Mouse (Mus musculus): ENCODE data around the gene Hhip.
A peak's percentile ranks its signal among the peaks of the same experiment; 100 is the strongest.
"Not testable (repeated sequence)": the region's sequence is repeated elsewhere in the genome, so short reads cannot be mapped to it uniquely, and the experiment has no call there.

The Hhip gene

DNA sequence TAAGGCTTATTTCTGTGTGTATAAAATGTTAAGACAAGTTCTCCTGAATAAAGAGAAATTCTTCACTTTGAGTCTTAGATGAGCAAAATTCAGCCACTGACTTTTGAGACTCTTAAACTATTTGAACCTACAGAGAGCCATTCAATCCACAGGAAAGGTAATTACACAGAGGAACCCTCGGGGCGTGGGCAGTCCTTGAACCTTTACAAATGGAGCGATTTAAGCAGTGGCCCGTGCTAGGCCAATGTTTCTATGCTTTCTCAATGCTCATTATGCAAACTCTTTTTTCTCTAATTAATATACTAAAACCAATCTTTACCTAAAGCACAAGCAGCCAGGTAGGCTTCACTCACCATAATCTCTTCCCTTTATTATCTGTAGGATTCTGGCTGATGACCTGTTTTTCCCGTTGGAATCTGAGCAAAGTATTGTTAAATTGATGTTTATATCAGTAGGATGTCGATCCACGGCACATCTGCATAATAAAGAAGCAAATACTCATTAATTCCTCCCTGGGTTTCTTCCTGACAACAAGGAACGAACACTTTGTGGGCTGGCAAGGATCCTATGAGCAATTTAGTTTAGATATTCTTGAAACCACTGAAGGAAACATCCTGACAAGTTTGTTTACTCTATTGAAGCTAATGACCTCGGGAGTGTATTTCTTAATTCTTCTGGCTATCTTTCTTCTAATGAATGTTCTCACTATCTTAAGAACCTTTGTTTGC, 65.5 kb downstream of the Hhip start:
- no peak for DNase-seq (ENCODE audit: low read depth, low spot score)

DNA sequence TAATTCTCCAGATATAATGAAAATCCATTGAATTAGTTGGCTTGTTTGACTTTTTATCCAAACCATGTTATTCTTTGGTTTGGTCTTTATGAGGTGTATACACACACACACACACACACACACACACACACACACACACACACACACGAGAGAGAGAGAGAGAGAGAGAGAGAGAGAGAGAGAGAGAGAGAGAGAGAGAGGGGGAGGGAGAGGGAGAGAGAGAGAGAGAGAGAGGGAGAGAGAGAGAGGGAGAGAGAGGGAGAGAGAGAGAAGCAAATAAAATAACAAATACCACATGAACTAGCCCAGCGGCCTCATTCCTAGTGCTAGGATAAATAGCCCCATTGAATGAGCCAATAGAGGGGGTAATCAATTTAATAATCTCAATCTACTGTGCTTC, 66.4 kb downstream of the Hhip start:
- not testable (repeated sequence) for DNase-seq (ENCODE audit: low read depth, low spot score)

- DNase-seq (ENCODE audit: low read depth, low spot score), result no peak
These were observed 72.9 kb downstream of the Hhip start for GRCm38 (mm10) chr8:79984946-79985345.

GRCm38 (mm10) chr8:79982144-79982543, 75.7 kb downstream of the Hhip start:
- no peak for DNase-seq (ENCODE audit: low read depth, low spot score)

DNA sequence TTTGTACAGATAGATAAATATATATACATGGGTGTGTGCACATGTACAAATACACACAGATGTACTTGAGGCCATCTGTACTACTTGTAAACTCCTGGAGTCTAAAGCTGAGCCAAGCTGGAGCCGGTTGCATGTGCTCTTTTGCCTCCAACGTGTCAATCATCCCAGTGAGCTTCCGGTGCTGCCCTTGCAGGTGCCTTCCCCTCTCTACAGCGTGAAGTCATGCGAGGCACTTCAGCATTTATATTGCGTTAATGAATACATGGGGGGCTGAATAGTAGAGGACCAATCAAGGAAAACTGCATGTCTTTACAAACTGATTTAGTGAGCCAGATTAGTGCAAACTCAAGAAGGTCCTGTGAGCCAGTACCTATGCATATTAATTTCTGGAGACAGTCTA, 91.6 kb downstream of the Hhip start:
- DNase-seq (ENCODE audit: low read depth, low spot score), result no peak

GRCm38 (mm10) chr8:79952857-79953256, 104.9 kb downstream of the Hhip start:
- DNase-seq (ENCODE audit: low read depth, low spot score), result no peak

GRCm38 (mm10) chr8:79950376-79950775, 107.4 kb downstream of the Hhip start:
- DNase-seq (ENCODE audit: low read depth, low spot score), result no peak

DNA sequence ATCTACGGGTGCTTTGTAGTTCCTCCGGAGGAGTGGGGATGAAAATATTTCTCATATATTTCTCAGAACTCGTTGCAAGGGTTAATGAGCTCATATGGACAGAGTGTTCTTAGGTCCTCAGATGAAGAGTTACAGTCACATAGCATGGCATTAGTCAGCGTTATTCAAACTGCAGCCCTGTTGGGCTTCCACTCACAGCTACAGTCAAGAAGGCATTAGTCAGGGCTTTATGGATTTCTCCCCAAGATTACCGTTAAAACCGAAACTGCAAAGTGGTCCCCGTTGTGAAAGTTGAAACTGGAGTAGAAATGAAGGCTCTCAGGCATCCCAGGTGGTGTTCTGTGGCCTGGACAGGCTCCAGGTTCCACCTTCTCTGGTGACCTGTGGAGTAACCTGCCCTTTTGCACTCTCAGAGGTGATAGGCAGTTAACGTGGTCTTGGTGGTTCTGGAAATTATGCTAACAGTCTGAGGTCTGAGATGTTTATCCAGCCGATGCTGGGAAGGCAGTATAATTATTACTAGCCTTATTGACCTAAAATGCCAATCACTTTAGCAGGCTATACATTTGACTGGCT, 112.2 kb downstream of the Hhip start:
- DNase-seq (ENCODE audit: low read depth, low spot score), result no peak

GRCm38 (mm10) chr8:79941070-79941469, 116.7 kb downstream of the Hhip start:
- peak; percentile 7 for DNase-seq (ENCODE audit: low read depth, low spot score)

GRCm38 (mm10) chr8:79936856-79937445, 120.9 kb downstream of the Hhip start:
- DNase-seq (ENCODE audit: low read depth, low spot score), result no peak

- DNase-seq (ENCODE audit: low read depth, low spot score), result no peak
These were observed 122.0 kb downstream of the Hhip start for GRCm38 (mm10) chr8:79935793-79936192.

DNA sequence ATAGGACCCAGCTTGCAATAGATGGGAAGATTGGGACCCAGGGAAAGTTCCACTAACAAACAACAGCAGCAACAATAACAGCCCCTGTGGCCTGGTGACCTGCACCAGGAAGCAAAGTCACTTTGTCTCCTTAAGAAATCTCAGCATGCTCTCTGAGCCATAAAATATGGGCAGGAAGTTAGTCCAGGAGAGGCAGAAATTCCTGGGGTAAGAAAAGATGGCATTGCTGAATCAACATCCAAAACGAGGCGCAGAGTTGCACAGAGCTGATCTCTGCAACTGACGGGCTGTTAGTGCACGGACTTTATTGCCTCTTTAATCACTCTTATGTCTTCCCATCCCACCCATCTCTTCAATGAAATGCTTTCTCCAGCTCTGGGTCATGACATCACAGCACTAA, 128.6 kb downstream of the Hhip start:
- no peak for DNase-seq (ENCODE audit: low read depth, low spot score)

DNA sequence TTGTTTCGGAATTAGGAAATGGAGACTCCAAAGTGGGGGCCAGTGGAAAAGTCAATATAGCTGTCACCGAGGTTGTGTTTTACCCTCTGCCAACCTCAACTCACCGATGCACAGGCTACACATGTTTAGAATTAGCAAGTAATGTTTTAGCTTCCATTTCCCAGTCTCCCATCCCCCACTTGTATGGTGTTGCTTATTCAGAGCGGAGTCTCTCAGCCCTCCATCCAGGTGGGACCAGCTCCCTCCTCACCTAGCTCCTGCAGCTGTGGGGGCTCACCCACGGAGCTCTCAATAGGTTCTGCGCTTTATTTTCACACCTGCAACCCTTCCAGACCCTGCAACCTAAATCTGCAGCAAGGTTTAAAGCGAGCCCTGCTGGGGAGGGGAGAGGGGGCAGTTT, 140.6 kb downstream of the Hhip start:
- no peak for DNase-seq (ENCODE audit: low read depth, low spot score)

Measured in A20 (cell line).